Mouse (Mus musculus) ES-E14 (cell line): ENCODE data around the gene Mfsd2a. TPM values are rescaled to one million over a fixed set of nuclear protein-coding genes. Genes with fewer than 3 reads are reported as not detected.
A peak's percentile ranks its signal among the peaks of the same experiment; 100 is the strongest.

Experiments used
- DNase-seq: peaks from one replicate; pipeline ENCODE4 v3.0.0-alpha.2; 2013; ENCODE audit warnings: low read depth, low spot score
- H3K27ac ChIP-seq: 2 replicates; pipeline ENCODE4 v1.5.1; 2012; ENCODE audit warnings: low read depth, mild to moderate bottlenecking, low read length, moderate library complexity, mixed read lengths; ENCODE audit not compliant: poor library complexity, insufficient read depth, severe bottlenecking
- H3K36me3 ChIP-seq: 2 replicates; pipeline ENCODE4 v1.6.1; 2012; ENCODE audit warnings: mild to moderate bottlenecking, low read length, moderate library complexity, mixed read lengths; ENCODE audit not compliant: control insufficient read depth, poor library complexity, insufficient read depth, severe bottlenecking
- H3K4me1 ChIP-seq, 2 experiments: fragments of 150-350 bp in 1 of 2; sonication (generic) in 1 of 2; 2 replicates each; pipeline ENCODE4 v1.6.1; 2012; ENCODE audit warnings: low read length in 2 of 2, mild to moderate bottlenecking in 1 of 2, mixed read lengths in 1 of 2; ENCODE audit not compliant: control insufficient read depth in 2 of 2, insufficient read depth in 2 of 2, poor library complexity in 1 of 2
- H3K4me3 ChIP-seq, 2 experiments: fragments of 150-350 bp in 1 of 2; sonication (generic) in 1 of 2; 2 replicates each; pipeline ENCODE4 v1.5.1; 2012; ENCODE audit warnings: low read length in 2 of 2, low read depth in 1 of 2, mild to moderate bottlenecking in 1 of 2, mixed read lengths in 1 of 2; ENCODE audit not compliant: insufficient read depth in 1 of 2, poor library complexity in 1 of 2, severe bottlenecking in 1 of 2
- H3K9ac ChIP-seq: 2 replicates; pipeline ENCODE4 v1.6.1; 2012; ENCODE audit warnings: low read depth, mild to moderate bottlenecking, low read length, mixed read lengths; ENCODE audit not compliant: poor library complexity, insufficient read depth, severe bottlenecking
- H3K9me3 ChIP-seq: fragments of 150-350 bp; sonication (generic); 2 replicates; pipeline ENCODE4 v1.6.1; 2012; ENCODE audit warnings: low read depth, mild to moderate bottlenecking, low read length; ENCODE audit not compliant: control insufficient read depth, insufficient read depth
- CHD2 ChIP-seq: IDR thresholded peaks from 2 replicates; pipeline ENCODE4 v1.6.1; 2014; ENCODE audit warnings: mild to moderate bottlenecking, low read depth, low read length, inconsistent platforms
- HCFC1 ChIP-seq: IDR thresholded peaks from 2 replicates; pipeline ENCODE4 v1.6.1; 2012; ENCODE audit warnings: low read length, inconsistent platforms, borderline replicate concordance; ENCODE audit not compliant: insufficient read depth
- MAFK ChIP-seq: IDR thresholded peaks from 2 replicates; pipeline ENCODE4 v1.6.1; 2014; ENCODE audit warnings: mild to moderate bottlenecking, low read depth, low read length, inconsistent platforms; ENCODE audit not compliant: insufficient read depth
- ZC3H11A ChIP-seq: IDR thresholded peaks from 2 replicates; pipeline ENCODE4 v1.6.1; 2012; ENCODE audit warnings: low read depth, mild to moderate bottlenecking, inconsistent platforms, low read length, borderline replicate concordance
- ZNF384 ChIP-seq: IDR thresholded peaks from 2 replicates; pipeline ENCODE4 v1.6.1; 2012; ENCODE audit warnings: low read depth, low read length, inconsistent platforms
- in situ Hi-C, 2 experiments: fragments of 600-800 bp; cut with MboI; formaldehyde crosslinking; loops; one replicate each; pipeline ENCODE4 v1.15.1; 2025; ENCODE audit warnings: low sequenced_read_pairs in 2 of 2, inconsistent platforms in 1 of 2; ENCODE audit not compliant: unreplicated experiment in 2 of 2
- total RNA-seq: library from RNA; depleted of rRNA; stranded (reverse); fragments of 300-350 nt; gene quantifications from 2 replicates; pipeline ENCODE4 v1.2.3, GENCODE M21; 2012

The Mfsd2a gene
- total RNA-seq, 1 experiment: 4.3 TPM

- in situ Hi-C loops: no loop called here
Observed at GRCm38 (mm10) chr4:122987421-122987820, 26.4 kb upstream of the Mfsd2a start.

GRCm38 (mm10) chr4:122985110-122985509 is 24.1 kb upstream of the Mfsd2a start:
- Histone ChIP-seq H3K36me3 (no peaks in the 10 kb centered on the region), H3K9me3 (no peaks in the 10 kb centered on the region), H3K4me1 (peaks cover 0 to 5% of the 10 kb centered on the region in 2 experiments; a peak in 1 of 4 replicates), H3K4me3 (no peak overlapping the region), H3K9ac (no peak overlapping the region), H3K27ac (no peak overlapping the region)
- in situ Hi-C loops: no loop called here
- no peak for TF ChIP-seq CHD2
- no peak for TF ChIP-seq MAFK
- DNase-seq: no peak

More at GRCm38 (mm10) chr4:122987421-122987820, 26.4 kb upstream of the Mfsd2a start:
- no peak overlapping the region for H3K9ac ChIP-seq
- no peak for DNase-seq
- no peak overlapping the region for H3K27ac ChIP-seq
- H3K36me3 ChIP-seq: no peaks in the 10 kb centered on the region
- TF ChIP-seq ZC3H11A (no peak), MAFK (no peak), ZNF384 (no peak), HCFC1 (no peak), CHD2 (no peak)
- H3K4me3 ChIP-seq: no peak overlapping the region
- no peaks in the 10 kb centered on the region for H3K9me3 ChIP-seq
- H3K4me1 ChIP-seq: 0 out of 4 replicates have a peak, but pooled peaks cover 0 to 2% of the 10 kb centered on the region in 2 experiments

- no peaks in the 10 kb centered on the region for H3K9me3 ChIP-seq
- H3K27ac ChIP-seq: no peak overlapping the region
- H3K4me3 ChIP-seq: peak overlapping the region in 1 of 2 experiments; percentile 31; a peak in 1 of 4 replicates
- no peak overlapping the region for H3K9ac ChIP-seq
- TF ChIP-seq MAFK: no peak
- in situ Hi-C loops: no loop called here
- no peak for DNase-seq
- peaks cover 0 to 5% of the 10 kb centered on the region in 2 experiments; a peak in 1 of 4 replicates for H3K4me1 ChIP-seq
- no peaks in the 10 kb centered on the region for H3K36me3 ChIP-seq
Observed at GRCm38 (mm10) chr4:122983486-122984261, 22.7 kb upstream of the Mfsd2a start.

DNA sequence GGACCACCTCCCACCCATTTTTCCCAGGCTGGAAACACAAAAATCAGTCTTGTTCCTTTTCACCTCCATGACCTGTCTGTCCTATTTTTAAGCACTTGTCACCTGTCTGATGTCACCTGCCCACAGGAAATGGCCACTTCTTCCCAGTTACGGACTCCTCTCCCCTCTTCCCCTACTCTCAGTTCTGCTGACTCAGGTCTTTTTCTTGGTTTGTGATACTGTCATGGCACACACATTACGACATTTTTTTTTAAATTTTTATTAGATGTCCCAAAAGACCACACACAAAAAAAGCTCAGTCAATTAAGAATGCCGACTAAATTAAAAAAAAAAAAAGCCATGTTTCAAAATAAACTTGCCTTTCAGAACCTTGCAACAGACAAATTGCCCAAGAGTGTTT is 21.5 kb upstream of the Mfsd2a start:
- no peaks in the 10 kb centered on the region for H3K36me3 ChIP-seq
- TF ChIP-seq MAFK: peak; percentile 96
- no peak for TF ChIP-seq CHD2
- no peaks in the 10 kb centered on the region for H3K9me3 ChIP-seq
- H3K9ac ChIP-seq: no peak overlapping the region
- no peak for DNase-seq
- H3K4me1 ChIP-seq: peaks cover 0 to 4% of the 10 kb centered on the region in 2 experiments; a peak in 1 of 4 replicates
- in situ Hi-C loops: no loop called here
- H3K4me3 ChIP-seq: no peak overlapping the region
- no peak overlapping the region for H3K27ac ChIP-seq

DNA sequence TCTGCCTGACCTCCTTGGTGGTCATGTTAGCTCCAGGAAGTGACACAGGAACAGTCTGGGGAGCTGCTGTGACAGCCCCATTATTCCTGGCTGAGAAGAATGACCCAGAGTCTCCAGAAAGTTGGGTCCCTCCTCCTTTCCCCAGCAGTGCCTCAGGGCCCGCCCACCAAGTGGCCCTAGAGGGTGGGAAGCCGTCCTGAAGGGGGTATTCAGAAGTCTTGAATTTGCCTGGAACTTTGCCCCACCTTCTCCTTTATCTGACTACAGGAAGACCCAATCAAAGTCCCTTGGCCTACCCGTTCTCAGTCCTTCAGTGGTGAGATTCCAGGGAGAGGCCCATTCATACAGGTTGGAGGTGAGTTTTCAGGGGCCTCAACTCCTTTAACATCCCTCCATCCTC is 20.9 kb upstream of the Mfsd2a start:
- H3K9ac ChIP-seq: no peak overlapping the region
- TF ChIP-seq ZNF384: no peak
- no peak for TF ChIP-seq HCFC1
- TF ChIP-seq MAFK: no peak
- TF ChIP-seq CHD2: no peak
- TF ChIP-seq ZC3H11A: no peak
- H3K27ac ChIP-seq: no peak overlapping the region
- H3K4me1 ChIP-seq: peaks cover 0 to 4% of the 10 kb centered on the region in 2 experiments; a peak in 1 of 4 replicates
- no peaks in the 10 kb centered on the region for H3K9me3 ChIP-seq
- no peak overlapping the region for H3K4me3 ChIP-seq
- H3K36me3 ChIP-seq: no peaks in the 10 kb centered on the region
- DNase-seq: no peak
- in situ Hi-C loops: no loop called here
